Mouse (Mus musculus): ENCODE measurements around the gene Gcc2. TPM values are rescaled to one million over a fixed set of nuclear protein-coding genes. Genes with fewer than 3 reads are reported as not detected.

The Gcc2 gene
- total and polyA plus RNA-seq, 2 experiments from 2014 or later = 16.6 to 37.3 TPM

DNA sequence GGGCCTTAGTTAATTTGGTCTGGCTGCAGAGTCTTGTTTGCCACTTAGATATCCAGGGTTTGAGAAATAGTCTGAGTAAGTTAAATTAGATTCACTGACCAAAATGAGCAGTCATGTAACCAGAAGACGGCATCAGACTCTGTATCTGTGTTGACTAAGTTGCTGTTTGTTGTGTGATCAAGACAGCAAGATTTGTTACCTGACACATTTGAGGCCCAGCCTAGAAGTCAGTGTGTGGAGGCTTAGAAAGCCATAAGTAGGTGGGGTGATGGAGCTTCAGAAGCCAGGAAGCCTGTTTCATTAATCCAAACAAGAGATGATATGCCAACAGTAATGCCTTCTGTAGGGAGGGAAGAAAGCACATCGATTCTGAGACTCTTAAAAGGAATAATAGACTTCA lies 86.9 kb downstream of the Gcc2 start:
- H3K36me3 ChIP-seq (replicated peaks; ENCODE audit: control insufficient read depth, insufficient read depth, low read length) = no peaks in the 10 kb centered on the region
- no peak for ATAC-seq (ENCODE audit: insufficient read depth, low read depth)

DNA sequence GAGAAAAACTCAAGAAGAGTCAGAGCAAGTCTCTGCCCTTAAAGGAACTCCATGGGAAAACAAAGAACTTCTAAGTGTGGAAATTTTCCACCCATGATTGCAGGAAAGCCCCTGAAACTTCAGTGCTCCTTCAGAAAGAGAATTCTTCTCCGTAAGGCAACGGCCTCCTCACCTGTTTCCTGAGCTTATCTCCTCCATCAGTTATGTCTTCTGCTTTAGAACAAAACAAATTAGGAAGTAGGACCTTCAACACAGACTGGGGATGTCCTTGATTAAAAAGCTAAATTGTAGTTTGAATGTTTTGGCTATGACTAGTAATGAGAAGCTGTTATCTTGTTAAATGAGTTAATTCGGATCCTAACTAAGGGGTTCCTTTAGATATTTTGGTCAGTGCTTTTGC lies 88.3 kb downstream of the Gcc2 start:
- no peaks in the 10 kb centered on the region for H3K9me3 ChIP-seq (replicated peaks; ENCODE audit: control insufficient read depth, low read length)
- H3K4me3 ChIP-seq (ENCODE audit: low read depth, low read length) = no peak overlapping the region
- TF ChIP-seq EP300 (IDR thresholded peaks at IDR 0.05; ENCODE audit: low read depth) (no peak), CTCF (IDR thresholded peaks at IDR 0.05; ENCODE audit: low read depth) (no peak)
- H3K4me1 ChIP-seq (ENCODE audit: control insufficient read depth, insufficient read depth) = peaks cover 34% of the 10 kb centered on the region
- no peak overlapping the region for H3K4me2 ChIP-seq (ENCODE audit: low read depth, low read length)
- no peak for ATAC-seq (ENCODE audit: insufficient read depth, low read depth)
- WGBS = 68% methylated on average over 3 of the region's 3 CpGs
- H3K36me3 ChIP-seq (replicated peaks; ENCODE audit: control insufficient read depth, insufficient read depth, low read length) = no peaks in the 10 kb centered on the region
- no peak overlapping the region for H3K9ac ChIP-seq (replicated peaks; ENCODE audit: low read depth, low read length)
- peak overlapping the region; percentile 75 for H3K27ac ChIP-seq (ENCODE audit: low read depth)
- DNase-seq (ENCODE audit: low spot score) = no peak
- no peaks in the 10 kb centered on the region for H3K27me3 ChIP-seq (ENCODE audit: control insufficient read depth, insufficient read depth, low read length)

More for the DNA sequence above, 86.9 kb downstream of the Gcc2 start:
- H3K4me3 ChIP-seq (ENCODE audit: low read depth, low read length) = no peak overlapping the region
- H3K4me1 ChIP-seq (ENCODE audit: control insufficient read depth, insufficient read depth) = peaks cover 34% of the 10 kb centered on the region
- no peaks in the 10 kb centered on the region for H3K9me3 ChIP-seq (replicated peaks; ENCODE audit: control insufficient read depth, low read length)
- no peak for TF ChIP-seq CTCF (IDR thresholded peaks at IDR 0.05; ENCODE audit: low read depth)
- TF ChIP-seq EP300 (IDR thresholded peaks at IDR 0.05; ENCODE audit: low read depth) = no peak
- H3K27me3 ChIP-seq (ENCODE audit: control insufficient read depth, insufficient read depth, low read length) = no peaks in the 10 kb centered on the region
- peak overlapping the region; percentile 75 for H3K27ac ChIP-seq (ENCODE audit: low read depth)
- DNase-seq (ENCODE audit: low spot score) = no peak
- no peak overlapping the region for H3K4me2 ChIP-seq (ENCODE audit: low read depth, low read length)
- no peak overlapping the region for H3K9ac ChIP-seq (replicated peaks; ENCODE audit: low read depth, low read length)
- 55% methylated on average over 2 of the region's 2 CpGs for WGBS

DNA sequence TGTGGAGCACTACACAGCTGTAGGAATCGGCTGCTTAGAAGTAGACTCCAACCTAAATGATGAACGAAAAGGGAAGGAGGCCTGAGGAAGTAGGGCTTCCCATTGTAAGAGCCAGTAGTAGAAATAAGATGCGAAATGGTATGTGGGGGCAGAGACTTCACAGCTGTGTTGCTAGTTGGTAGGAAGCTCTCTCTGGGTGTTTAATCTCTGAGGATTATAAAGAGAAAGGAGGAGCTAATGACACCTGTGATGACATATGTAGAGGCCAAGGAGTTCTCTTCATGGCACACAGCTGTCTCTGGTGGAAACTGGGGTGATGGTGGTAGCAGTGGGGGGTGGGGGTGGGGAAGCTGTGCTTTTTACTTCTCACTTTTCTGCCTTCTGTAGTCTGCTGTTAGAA lies 95.3 kb downstream of the Gcc2 start:
- no peak overlapping the region for H3K4me2 ChIP-seq (ENCODE audit: low read depth, low read length)
- ATAC-seq (ENCODE audit: insufficient read depth, low read depth) (no peak), DNase-seq (ENCODE audit: low spot score) (no peak)
- no peak overlapping the region for H3K9ac ChIP-seq (replicated peaks; ENCODE audit: low read depth, low read length)
- H3K36me3 ChIP-seq (replicated peaks; ENCODE audit: control insufficient read depth, insufficient read depth, low read length) = 0 out of 2 replicates have a peak, but pooled peaks cover 4% of the 10 kb centered on the region
- H3K4me1 ChIP-seq (ENCODE audit: control insufficient read depth, insufficient read depth) = peaks cover 29% of the 10 kb centered on the region
- TF ChIP-seq EP300 (IDR thresholded peaks at IDR 0.05; ENCODE audit: low read depth) (no peak), CTCF (IDR thresholded peaks at IDR 0.05; ENCODE audit: low read depth) (no peak)
- H3K4me3 ChIP-seq (ENCODE audit: low read depth, low read length) = no peak overlapping the region
- whole genome bisulfite sequencing = 68% methylated on average over 3 of the region's 3 CpGs
- H3K27ac ChIP-seq (ENCODE audit: low read depth) = peak overlapping the region; percentile 31; the same call in 1 of the 2 replicates
- H3K9me3 ChIP-seq (replicated peaks; ENCODE audit: control insufficient read depth, low read length) = no peaks in the 10 kb centered on the region
- H3K27me3 ChIP-seq (ENCODE audit: control insufficient read depth, insufficient read depth, low read length) = no peaks in the 10 kb centered on the region

DNA sequence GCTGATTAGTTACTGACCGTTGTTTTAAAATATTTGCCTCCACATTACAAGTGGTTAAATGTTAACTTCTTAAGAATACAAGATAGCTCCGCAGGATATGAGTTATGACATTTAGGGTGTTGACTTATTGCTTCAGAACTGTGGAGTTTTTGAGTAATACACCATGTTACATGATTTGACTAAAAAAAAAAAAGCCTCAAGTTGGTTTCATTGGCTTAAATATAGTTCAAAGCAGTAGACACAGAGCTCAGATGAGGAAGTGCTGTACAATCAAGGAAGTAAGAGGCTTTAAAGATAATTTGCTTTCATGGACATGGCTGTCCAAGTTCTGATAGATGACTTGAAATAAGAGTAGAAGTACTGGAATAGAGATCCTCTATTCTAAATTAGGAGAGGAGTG lies 96.4 kb downstream of the Gcc2 start:
- H3K36me3 ChIP-seq (replicated peaks; ENCODE audit: control insufficient read depth, insufficient read depth, low read length) = 0 out of 2 replicates have a peak, but pooled peaks cover 4% of the 10 kb centered on the region
- no peak overlapping the region for H3K4me3 ChIP-seq (ENCODE audit: low read depth, low read length)
- no peak for DNase-seq (ENCODE audit: low spot score)
- H3K4me1 ChIP-seq (ENCODE audit: control insufficient read depth, insufficient read depth) = peaks cover 23% of the 10 kb centered on the region
- H3K27ac ChIP-seq (ENCODE audit: low read depth) = peak overlapping the region; percentile 39; the same call in 1 of the 2 replicates
- no peak overlapping the region for H3K4me2 ChIP-seq (ENCODE audit: low read depth, low read length)
- no peak for ATAC-seq (ENCODE audit: insufficient read depth, low read depth)
- no peak overlapping the region for H3K9ac ChIP-seq (replicated peaks; ENCODE audit: low read depth, low read length)
- no peaks in the 10 kb centered on the region for H3K9me3 ChIP-seq (replicated peaks; ENCODE audit: control insufficient read depth, low read length)
- WGBS = 31% methylated on average over 2 of the region's 2 CpGs
- no peaks in the 10 kb centered on the region for H3K27me3 ChIP-seq (ENCODE audit: control insufficient read depth, insufficient read depth, low read length)
- TF ChIP-seq CTCF (IDR thresholded peaks at IDR 0.05; ENCODE audit: low read depth) (no peak), EP300 (IDR thresholded peaks at IDR 0.05; ENCODE audit: low read depth) (no peak)

DNA sequence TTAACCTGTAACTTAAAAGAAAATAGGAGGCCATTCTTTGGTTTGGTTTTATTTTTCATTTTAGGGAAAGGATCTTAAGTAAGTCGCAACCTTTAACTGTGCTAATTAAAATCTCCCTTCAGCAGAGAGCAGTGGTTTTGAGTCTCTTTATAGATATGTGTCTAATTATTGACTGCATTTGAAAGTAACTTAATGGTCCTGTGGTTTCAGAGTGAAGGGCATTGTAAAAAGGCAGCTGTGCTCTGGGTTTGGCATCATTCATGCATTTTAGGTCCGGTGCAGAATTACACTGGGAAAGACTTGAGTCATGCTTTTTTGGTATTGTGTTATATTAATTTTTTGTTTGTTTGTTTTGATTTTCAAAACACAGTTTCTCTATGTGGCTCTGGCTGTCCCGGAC lies 97.1 kb downstream of the Gcc2 start:
- Histone ChIP-seq H3K4me1 (ENCODE audit: control insufficient read depth, insufficient read depth) (peaks cover 20% of the 10 kb centered on the region), H3K9me3 (replicated peaks; ENCODE audit: control insufficient read depth, low read length) (no peaks in the 10 kb centered on the region), H3K36me3 (replicated peaks; ENCODE audit: control insufficient read depth, insufficient read depth, low read length) (0 out of 2 replicates have a peak, but pooled peaks cover 4% of the 10 kb centered on the region), H3K27me3 (ENCODE audit: control insufficient read depth, insufficient read depth, low read length) (no peaks in the 10 kb centered on the region), H3K4me3 (ENCODE audit: low read depth, low read length) (no peak overlapping the region), H3K27ac (ENCODE audit: low read depth) (no peak overlapping the region), H3K4me2 (ENCODE audit: low read depth, low read length) (no peak overlapping the region), H3K9ac (replicated peaks; ENCODE audit: low read depth, low read length) (no peak overlapping the region)
- WGBS = 89% methylated on average over 3 of the region's 3 CpGs
- DNase-seq (ENCODE audit: low spot score) (no peak), ATAC-seq (ENCODE audit: insufficient read depth, low read depth) (no peak)
- TF ChIP-seq CTCF (IDR thresholded peaks at IDR 0.05; ENCODE audit: low read depth) (no peak), EP300 (IDR thresholded peaks at IDR 0.05; ENCODE audit: low read depth) (no peak)

DNA sequence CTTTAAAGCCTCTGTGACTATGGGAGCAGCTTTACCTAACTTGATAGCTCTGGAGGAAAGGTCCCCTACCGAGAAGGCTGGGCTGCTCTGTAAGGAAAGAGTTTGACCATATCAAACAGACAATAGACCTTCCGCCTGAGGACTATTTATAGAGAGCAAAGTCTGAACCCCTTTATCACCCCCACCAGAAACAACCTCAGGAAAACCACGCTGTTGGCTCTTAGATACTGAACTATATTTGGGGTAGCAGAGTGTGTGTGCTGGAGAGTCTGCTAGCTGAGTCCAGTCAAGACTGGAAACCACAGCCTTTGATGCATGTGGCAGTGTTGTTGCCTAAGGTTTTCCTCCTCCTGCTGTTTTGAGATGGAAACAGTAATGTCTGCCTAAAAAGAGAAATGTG lies 99.3 kb downstream of the Gcc2 start:
- peak overlapping the region; percentile 30 for H3K4me2 ChIP-seq (ENCODE audit: low read depth, low read length)
- 0 out of 2 replicates have a peak, but pooled peaks cover 8% of the 10 kb centered on the region for H3K36me3 ChIP-seq (replicated peaks; ENCODE audit: control insufficient read depth, insufficient read depth, low read length)

More for the DNA sequence above, 99.3 kb downstream of the Gcc2 start:
- no peaks in the 10 kb centered on the region for H3K27me3 ChIP-seq (ENCODE audit: control insufficient read depth, insufficient read depth, low read length)
- peaks cover 20% of the 10 kb centered on the region for H3K4me1 ChIP-seq (ENCODE audit: control insufficient read depth, insufficient read depth)
- no peaks in the 10 kb centered on the region for H3K9me3 ChIP-seq (replicated peaks; ENCODE audit: control insufficient read depth, low read length)
- TF ChIP-seq CTCF (IDR thresholded peaks at IDR 0.05; ENCODE audit: low read depth) (no peak), EP300 (IDR thresholded peaks at IDR 0.05; ENCODE audit: low read depth) (no peak)
- ATAC-seq (ENCODE audit: insufficient read depth, low read depth) = peak; percentile 92
- no peak overlapping the region for H3K4me3 ChIP-seq (ENCODE audit: low read depth, low read length)
- peak; percentile 77 for DNase-seq (ENCODE audit: low spot score)
- H3K9ac ChIP-seq (replicated peaks; ENCODE audit: low read depth, low read length) = peak overlapping the region; percentile 24; the same call in 1 of the 2 replicates
- WGBS = 6% methylated on average over 3 of the region's 3 CpGs
- peak overlapping the region; percentile 89 for H3K27ac ChIP-seq (ENCODE audit: low read depth)

Other genes starting within 250 kb of the Gcc2 start
- gene AW822073, start 30.6 kb upstream of the Gcc2 start, total RNA-seq (2014; rRNA removed; ENCODE audit: low replicate concordance) = not detected in 2 replicates
- gene AW822073, start 30.6 kb upstream of the Gcc2 start, polyA plus RNA-seq (2015; fragmentation: Nextera tagmentation; extraction: Ambion mirVana) = not detected in 2 replicates
- gene Duxf3, start 22.8 kb upstream of the Gcc2 start, total RNA-seq (2014; rRNA removed; ENCODE audit: low replicate concordance) = not detected in 2 replicates
- not detected in 2 replicates for gene Duxf3, start 22.8 kb upstream of the Gcc2 start, polyA plus RNA-seq (2015; fragmentation: Nextera tagmentation; extraction: Ambion mirVana)
- gene Gm4981, start 18.8 kb upstream of the Gcc2 start, total RNA-seq (2014; rRNA removed; ENCODE audit: low replicate concordance) = not detected in 2 replicates
- gene Gm4981, start 18.8 kb upstream of the Gcc2 start, polyA plus RNA-seq (2015; fragmentation: Nextera tagmentation; extraction: Ambion mirVana) = not detected in 2 replicates
- 177 and 193 TPM in 2 replicates for gene Lims1, start 68.0 kb downstream of the Gcc2 start, total RNA-seq (2014; rRNA removed; ENCODE audit: low replicate concordance)
- gene Lims1, start 68.0 kb downstream of the Gcc2 start, polyA plus RNA-seq (2015; fragmentation: Nextera tagmentation; extraction: Ambion mirVana) = 211 and 232 TPM in 2 replicates
- 31.8 and 32.9 TPM in 2 replicates for gene Ranbp2, start 191.4 kb downstream of the Gcc2 start, total RNA-seq (2014; rRNA removed; ENCODE audit: low replicate concordance)
- gene Ranbp2, start 191.4 kb downstream of the Gcc2 start, polyA plus RNA-seq (2015; fragmentation: Nextera tagmentation; extraction: Ambion mirVana) = 7.9 and 8.8 TPM in 2 replicates
- gene Ccdc138, start 242.5 kb downstream of the Gcc2 start, total RNA-seq (2014; rRNA removed; ENCODE audit: low replicate concordance) = 1.8 and 1.9 TPM in 2 replicates
- gene Ccdc138, start 242.5 kb downstream of the Gcc2 start, polyA plus RNA-seq (2015; fragmentation: Nextera tagmentation; extraction: Ambion mirVana) = 2.8 TPM in 2 replicates